Mouse (Mus musculus) C2C12 (cell line): Measurements from ENCODE around the gene Pid1.

Source experiments
- CEBPB ChIP-seq: IDR thresholded peaks from one replicate; pipeline ENCODE4 v1.6.1; 2011; ENCODE audit warnings: low read depth, mild to moderate bottlenecking, control low read depth, moderate library complexity
- CTCF ChIP-seq: IDR thresholded peaks from one replicate; pipeline ENCODE4 v1.5.1; 2011; ENCODE audit not compliant: control insufficient read depth, insufficient read depth, insufficient read length
- FOSL1 ChIP-seq: IDR thresholded peaks from one replicate; pipeline ENCODE4 v1.8.0; 2011; ENCODE audit warnings: mild to moderate bottlenecking, low read length; ENCODE audit not compliant: poor library complexity, insufficient read depth, severe bottlenecking
- MAX ChIP-seq: IDR thresholded peaks from one replicate; pipeline ENCODE4 v1.6.1; 2011; ENCODE audit warnings: mild to moderate bottlenecking, control low read depth
- MYOD1 ChIP-seq: IDR thresholded peaks from one replicate; pipeline ENCODE4 v1.6.1; 2011; ENCODE audit warnings: low read depth; ENCODE audit not compliant: control insufficient read depth, insufficient read length
- MYOG ChIP-seq: IDR thresholded peaks from one replicate; pipeline ENCODE4 v1.6.1; 2011; ENCODE audit not compliant: control insufficient read depth, insufficient read length; ENCODE audit errors: extremely low read depth
- USF1 ChIP-seq: IDR thresholded peaks from one replicate; pipeline ENCODE4 v1.6.1; 2011; ENCODE audit warnings: low read depth, mild to moderate bottlenecking, control low read depth, moderate library complexity

DNA sequence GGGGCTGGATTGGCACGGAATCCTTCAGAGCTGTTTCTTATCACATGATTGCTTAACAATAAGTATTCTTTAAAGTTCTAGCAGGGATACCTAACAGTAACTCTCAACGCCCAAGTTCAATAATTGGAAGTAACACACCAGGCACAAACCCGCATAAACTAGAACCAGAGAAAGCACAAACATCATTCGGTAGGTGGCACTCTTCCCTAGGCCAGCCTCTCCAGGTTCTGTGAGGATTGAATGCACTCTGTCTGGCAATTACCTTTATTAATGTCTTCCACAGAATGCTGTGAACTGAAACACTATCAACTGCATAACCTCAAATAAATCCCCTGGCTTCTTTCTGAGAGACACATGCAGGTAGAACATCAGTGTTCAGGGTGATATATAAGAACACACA lies 235.5 kb downstream of the Pid1 start:
- TF ChIP-seq MAX (no peak), USF1 (no peak), FOSL1 (no peak), CTCF (no peak), MYOD1 (no peak), MYOG (no peak), CEBPB (no peak)
